Mouse (Mus musculus) c-Kit-negative CD71-positive TER-119-positive erythroid progenitor cells, embryonic 14.5 days (primary cell): ENCODE data around the gene Lrrc75b.
"Not testable (repeated sequence)": the region's sequence is repeated elsewhere in the genome, so short reads cannot be mapped to it uniquely, and the experiment has no call there.

Source experiments
- DNase-seq: peaks from one replicate; pipeline ENCODE4 v3.0.0-alpha.2; 2013; ENCODE audit warnings: low read depth, low spot score

The Lrrc75b gene

GRCm38 (mm10) chr10:75534216-75534615 lies 25.9 kb downstream of the Lrrc75b start:
- DNase-seq = no peak

GRCm38 (mm10) chr10:75531532-75532090 lies 28.5 kb downstream of the Lrrc75b start:
- DNase-seq = no peak

- DNase-seq = no peak
Observed at GRCm38 (mm10) chr10:75530322-75530721, 29.8 kb downstream of the Lrrc75b start.

GRCm38 (mm10) chr10:75525450-75525849 lies 34.7 kb downstream of the Lrrc75b start:
- not testable (repeated sequence) for DNase-seq

- no peak for DNase-seq
Observed at GRCm38 (mm10) chr10:75521643-75522042, 38.5 kb downstream of the Lrrc75b start.

- DNase-seq = no peak
Observed at GRCm38 (mm10) chr10:75520581-75520980, 39.5 kb downstream of the Lrrc75b start.

- DNase-seq = peak; percentile 92
Observed at GRCm38 (mm10) chr10:75517758-75518143, 42.4 kb downstream of the Lrrc75b start, which contains the start of gene Gucd1. Gene Gucd1 (minus strand): TSS chr10:75517972.

GRCm38 (mm10) chr10:75517073-75517757 lies 42.9 kb downstream of the Lrrc75b start, which contains the start of gene Snrpd3:
Gene Snrpd3 (plus strand): TSS chr10:75517551.
- peak; percentile 96 for DNase-seq

- DNase-seq = no peak
Observed at GRCm38 (mm10) chr10:75516724-75517072, 43.4 kb downstream of the Lrrc75b start.

- DNase-seq = peak; percentile 40
Observed at GRCm38 (mm10) chr10:75516038-75516723, 43.9 kb downstream of the Lrrc75b start.

- peak; percentile 81 for DNase-seq
Observed at GRCm38 (mm10) chr10:75515216-75516037, 44.7 kb downstream of the Lrrc75b start.

- peak; percentile 60 for DNase-seq
Observed at GRCm38 (mm10) chr10:75514361-75514760, 45.8 kb downstream of the Lrrc75b start.

GRCm38 (mm10) chr10:75513306-75514067 lies 46.6 kb downstream of the Lrrc75b start:
- no peak for DNase-seq

- DNase-seq = no peak
Observed at GRCm38 (mm10) chr10:75512796-75513195, 47.3 kb downstream of the Lrrc75b start.

- no peak for DNase-seq
Observed at GRCm38 (mm10) chr10:75511897-75512296, 48.2 kb downstream of the Lrrc75b start.

GRCm38 (mm10) chr10:75511060-75511459 lies 49.1 kb downstream of the Lrrc75b start:
- no peak for DNase-seq

GRCm38 (mm10) chr10:75510446-75510845 lies 49.7 kb downstream of the Lrrc75b start:
- no peak for DNase-seq

- not testable (repeated sequence) for DNase-seq
Observed at GRCm38 (mm10) chr10:75505928-75506327, 54.2 kb downstream of the Lrrc75b start.

GRCm38 (mm10) chr10:75505130-75505495 lies 55.0 kb downstream of the Lrrc75b start:
- no peak for DNase-seq

GRCm38 (mm10) chr10:75504234-75505129 lies 55.6 kb downstream of the Lrrc75b start:
- DNase-seq = no peak
